Mouse (Mus musculus) kidney, embryonic 14.5 days (tissue): ENCODE data around the gene E030018B13Rik. TPM values are rescaled to one million over a fixed set of nuclear protein-coding genes. Genes with fewer than 3 reads are reported as not detected.

Experiments used
- ATAC-seq: fragments of 200-750 bp; cut with Nextera tagmentation; 2 replicates; pipeline ENCODE4 v1.8.0; 2017; ENCODE audit warnings: moderate number of reproducible peaks, mild to moderate bottlenecking, moderate TSS enrichment, moderate library complexity; ENCODE audit not compliant: low FRiP score, low TSS enrichment
- H3K27ac ChIP-seq: fragments of 300-500 bp; sonication (generic); 2 replicates; pipeline ENCODE4 v1.5.1; 2014; ENCODE audit warnings: low read depth, mild to moderate bottlenecking, low read length, moderate library complexity, mixed read lengths
- H3K27me3 ChIP-seq: fragments of 300-500 bp; sonication (generic); 2 replicates; pipeline ENCODE4 v1.6.1; 2014; ENCODE audit warnings: mild to moderate bottlenecking, low read length; ENCODE audit not compliant: control insufficient read depth, insufficient read depth
- H3K36me3 ChIP-seq: fragments of 300-500 bp; sonication (generic); 2 replicates; pipeline ENCODE4 v1.6.1; 2014; ENCODE audit warnings: low read length, mixed read lengths; ENCODE audit not compliant: control insufficient read depth, insufficient read depth
- H3K4me1 ChIP-seq: fragments of 300-500 bp; sonication (generic); 2 replicates; pipeline ENCODE4 v1.6.1; 2014; ENCODE audit warnings: low read length, mixed read lengths; ENCODE audit not compliant: control insufficient read depth, insufficient read depth
- H3K4me2 ChIP-seq: fragments of 300-500 bp; sonication (generic); replicated peaks from 2 replicates; pipeline ENCODE4 v1.6.1; 2014; ENCODE audit warnings: low read depth, mild to moderate bottlenecking, low read length
- H3K4me3 ChIP-seq: fragments of 300-500 bp; sonication (generic); 2 replicates; pipeline ENCODE4 v1.5.1; 2014; ENCODE audit warnings: mild to moderate bottlenecking, low read length
- H3K9ac ChIP-seq: fragments of 300-500 bp; sonication (generic); 2 replicates; pipeline ENCODE4 v1.6.1; 2014; ENCODE audit warnings: low read depth, mild to moderate bottlenecking, low read length, moderate library complexity
- H3K9me3 ChIP-seq: fragments of 300-500 bp; sonication (generic); 2 replicates; pipeline ENCODE4 v1.6.1; 2016; ENCODE audit warnings: low read length; ENCODE audit not compliant: control insufficient read depth
- WGBS: fragments of 180-500 bp; shearing (Covaris S2); extraction: QIAGEN DNeasy Blood & Tissue Kit; methylation state at CpG from one replicate; pipeline ENCODE4 v1.1.7; 2014; 5-methylcytosine and 5-hydroxymethylcytosine counted together
- polyA plus RNA-seq: library from polyadenylated mRNA; unstranded; fragments of >200 nt; fragmentation: Nextera tagmentation; extraction: Ambion mirVana; gene quantifications from 2 replicates; pipeline ENCODE4 v1.2.1, GENCODE M21; 2014

E030018B13Rik gene
- polyA plus RNA-seq, 1 experiment from 2014 or later = 0.35 TPM

DNA sequence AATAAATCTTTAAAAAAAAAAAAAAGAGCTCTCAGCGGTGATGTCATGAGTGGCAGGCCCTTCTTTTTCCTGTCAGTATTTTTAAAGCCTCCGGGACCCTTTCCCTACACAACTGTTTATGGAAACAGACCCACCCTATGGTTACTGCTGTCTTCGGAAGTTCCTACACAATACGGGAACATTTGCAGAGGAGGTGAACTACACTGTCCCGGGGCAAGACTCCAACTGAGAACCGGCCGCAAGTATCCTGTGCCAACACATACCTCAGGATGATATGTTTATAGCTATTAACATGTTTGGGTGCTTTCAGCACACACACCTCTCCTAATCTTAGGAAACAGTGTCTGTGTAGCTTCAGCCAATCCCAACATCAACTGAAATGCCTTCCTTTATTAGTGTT lies 31.6 kb upstream of the E030018B13Rik start:
- ATAC-seq = no peak
- Histone ChIP-seq H3K36me3 (no peaks in the 10 kb centered on the region; the same call in 1 of the 2 replicates), H3K27me3 (no peaks in the 10 kb centered on the region), H3K9me3 (no peaks in the 10 kb centered on the region), H3K4me2 (no peak overlapping the region), H3K27ac (no peak overlapping the region), H3K4me1 (0 out of 2 replicates have a peak, but pooled peaks cover 4% of the 10 kb centered on the region), H3K4me3 (no peak overlapping the region), H3K9ac (no peak overlapping the region)
- 85% methylated on average over 7 of the region's 7 CpGs for WGBS

DNA sequence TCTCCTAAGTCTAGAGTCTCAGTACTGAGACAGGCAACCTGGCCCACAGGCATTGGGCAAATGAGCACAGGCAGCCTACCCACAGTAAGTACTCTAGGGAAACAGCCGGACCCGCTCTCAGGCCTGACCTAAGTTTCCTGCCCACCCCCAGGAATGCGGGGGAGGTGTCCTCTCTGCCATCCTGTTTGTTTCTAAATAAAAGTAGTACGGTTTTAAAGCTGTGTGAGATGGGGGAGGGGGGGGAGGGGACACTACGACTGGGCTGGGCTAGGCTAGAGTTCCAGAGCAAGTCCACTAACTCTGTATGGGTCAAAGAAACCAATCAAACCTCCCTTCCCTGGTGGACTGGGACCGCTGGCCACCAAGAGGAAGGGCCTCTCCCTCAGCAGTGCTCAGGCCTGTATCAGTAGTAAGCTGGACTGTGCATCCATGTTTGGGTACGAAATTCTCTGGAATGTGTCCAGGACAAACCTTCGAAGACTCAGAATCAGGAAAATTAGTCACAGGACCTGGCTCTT lies 29.6 kb upstream of the E030018B13Rik start:
- peaks cover 7% of the 10 kb centered on the region; the same call in 1 of the 2 replicates for H3K36me3 ChIP-seq
- ATAC-seq = peak; percentile 54
- H3K9ac ChIP-seq = no peak overlapping the region
- 0 out of 2 replicates have a peak, but pooled peaks cover 4% of the 10 kb centered on the region for H3K4me1 ChIP-seq
- H3K27me3 ChIP-seq = no peaks in the 10 kb centered on the region
- H3K4me2 ChIP-seq = no peak overlapping the region
- 34% methylated on average over 8 of the region's 8 CpGs for WGBS
- H3K9me3 ChIP-seq = no peaks in the 10 kb centered on the region
- no peak overlapping the region for H3K27ac ChIP-seq
- H3K4me3 ChIP-seq = no peak overlapping the region

DNA sequence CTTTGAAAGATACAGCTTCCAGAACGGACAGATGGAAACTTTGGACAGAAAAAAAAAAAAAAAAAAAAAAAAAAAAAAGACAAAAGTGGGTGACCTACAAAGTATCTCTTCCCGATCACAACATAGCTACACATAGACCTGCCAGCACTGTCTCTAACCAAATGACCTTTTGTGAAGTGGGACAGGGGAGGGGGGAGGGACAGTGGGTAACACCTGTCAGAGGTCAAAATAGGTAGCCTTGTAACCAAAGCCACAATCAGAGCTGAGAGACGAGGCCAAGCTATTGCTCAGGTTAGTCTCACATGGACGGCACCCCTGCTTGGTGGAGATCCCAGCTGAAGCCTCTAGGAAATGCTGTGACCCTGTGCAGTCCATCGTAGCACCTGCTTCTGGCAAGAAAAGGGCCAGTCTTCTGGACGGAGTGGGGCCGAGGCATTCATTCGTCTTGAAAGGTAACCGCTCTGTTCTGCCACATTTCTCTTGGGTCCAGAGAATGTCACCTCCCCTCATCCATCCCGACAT lies 29.0 kb upstream of the E030018B13Rik start:
- 78% methylated on average over 10 of the region's 10 CpGs for WGBS
- Histone ChIP-seq H3K9ac (no peak overlapping the region), H3K9me3 (no peaks in the 10 kb centered on the region), H3K27ac (no peak overlapping the region), H3K4me2 (no peak overlapping the region), H3K4me3 (no peak overlapping the region), H3K4me1 (0 out of 2 replicates have a peak, but pooled peaks cover 4% of the 10 kb centered on the region), H3K36me3 (peaks cover 7% of the 10 kb centered on the region; the same call in 1 of the 2 replicates), H3K27me3 (no peaks in the 10 kb centered on the region)
- no peak for ATAC-seq

DNA sequence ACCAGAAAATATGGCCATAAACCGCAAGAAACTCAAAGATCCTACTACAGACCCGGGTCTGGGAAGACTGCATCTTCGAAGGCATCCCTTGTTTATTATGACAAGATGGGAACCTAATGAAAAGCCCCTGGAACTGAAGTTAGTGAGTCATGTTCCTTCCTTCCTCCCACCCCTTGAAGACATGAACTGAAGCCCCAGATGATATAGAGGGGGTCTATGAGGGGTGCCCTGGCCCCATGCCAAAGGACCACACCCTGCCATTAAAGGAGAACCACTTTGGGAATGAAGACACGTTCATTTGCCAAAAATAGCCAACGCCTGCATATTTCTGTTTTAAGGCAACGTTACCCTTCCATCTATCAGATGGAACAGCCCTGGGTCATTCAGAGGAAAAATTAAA lies 28.0 kb upstream of the E030018B13Rik start:
- H3K36me3 ChIP-seq = peaks cover 7% of the 10 kb centered on the region; the same call in 1 of the 2 replicates
- ATAC-seq = no peak
- H3K27ac ChIP-seq = no peak overlapping the region
- no peak overlapping the region for H3K4me3 ChIP-seq
- no peaks in the 10 kb centered on the region for H3K9me3 ChIP-seq
- 0 out of 2 replicates have a peak, but pooled peaks cover 4% of the 10 kb centered on the region for H3K4me1 ChIP-seq
- no peaks in the 10 kb centered on the region for H3K27me3 ChIP-seq
- WGBS = 81% methylated on average over 6 of the region's 6 CpGs
- no peak overlapping the region for H3K4me2 ChIP-seq
- no peak overlapping the region for H3K9ac ChIP-seq

DNA sequence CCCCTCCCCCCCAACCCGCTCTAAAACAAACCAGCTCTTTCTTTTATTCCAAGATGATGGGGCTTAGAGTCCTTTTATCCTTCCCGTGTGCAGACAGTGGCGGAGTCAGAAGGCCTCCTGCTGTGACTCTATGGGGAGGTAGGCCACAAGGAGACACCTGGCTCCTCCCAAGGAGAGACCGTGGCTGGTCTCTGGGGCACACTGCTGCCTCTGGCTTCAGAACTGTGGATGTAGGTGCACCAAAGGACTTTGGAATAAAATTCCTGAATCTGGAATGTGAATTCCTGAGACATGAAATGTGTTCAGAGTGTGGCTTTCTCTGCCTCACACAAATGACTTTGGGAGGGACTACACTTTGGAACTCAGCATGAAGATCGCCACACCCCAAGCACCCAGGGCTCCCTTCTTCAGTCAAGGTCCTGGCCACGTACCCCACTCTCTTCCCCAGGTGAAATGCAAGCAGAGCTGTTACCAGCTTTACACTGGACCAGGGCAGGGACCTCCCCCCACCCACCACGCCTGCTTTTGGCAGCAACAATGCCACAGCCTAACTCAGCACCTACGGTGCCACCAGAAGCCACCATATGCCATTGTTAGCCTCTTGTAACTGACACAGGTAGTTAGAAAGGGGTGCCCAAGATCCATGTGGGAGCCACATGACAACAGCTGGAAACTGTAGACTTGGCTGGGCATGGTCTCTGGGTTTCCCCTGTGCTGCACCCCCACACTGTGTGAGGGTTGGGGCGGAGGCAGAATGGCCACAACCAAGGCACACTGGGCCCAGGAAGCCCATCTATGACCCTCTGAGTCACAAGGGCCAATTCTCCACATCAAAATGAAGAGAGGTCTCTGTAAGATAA lies 27.3 kb upstream of the E030018B13Rik start:
- no peak overlapping the region for H3K9ac ChIP-seq

DNA sequence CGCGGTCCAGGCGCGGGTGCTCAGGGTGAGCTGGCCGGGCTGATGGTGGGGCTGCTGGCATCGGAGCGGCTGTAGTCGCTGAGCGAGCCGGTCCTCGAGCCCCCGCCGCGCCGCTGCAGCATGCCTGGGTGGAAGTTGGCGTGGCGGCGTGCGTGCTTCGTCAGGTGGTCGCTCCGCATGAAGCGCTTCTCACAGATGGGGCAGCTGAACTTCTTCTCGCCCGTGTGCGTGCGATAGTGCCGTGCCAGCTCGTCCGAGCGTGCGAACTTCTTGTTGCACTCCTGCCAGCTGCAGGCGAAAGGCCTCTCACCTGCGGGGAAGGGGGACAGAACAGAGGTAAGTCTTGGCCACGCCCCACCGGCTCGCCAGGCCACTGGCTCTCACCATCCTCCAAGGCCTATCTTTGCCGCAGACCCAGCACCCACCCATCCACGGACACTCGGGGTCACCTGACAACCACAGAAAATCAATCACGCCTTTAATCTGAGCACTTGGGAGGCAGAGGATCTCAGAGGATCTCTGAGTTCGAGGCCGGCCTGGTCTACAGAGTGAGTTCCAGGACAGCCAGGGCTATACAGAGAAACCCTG lies 25.1 kb upstream of the E030018B13Rik start:
- Histone ChIP-seq H3K9me3 (no peaks in the 10 kb centered on the region), H3K4me3 (no peak overlapping the region), H3K27ac (no peak overlapping the region), H3K4me1 (0 out of 2 replicates have a peak, but pooled peaks cover 6% of the 10 kb centered on the region), H3K9ac (no peak overlapping the region), H3K27me3 (no peaks in the 10 kb centered on the region), H3K36me3 (peaks cover 7% of the 10 kb centered on the region; the same call in 1 of the 2 replicates), H3K4me2 (no peak overlapping the region)
- ATAC-seq = no peak
- WGBS = 85% methylated on average over 43 of the region's 43 CpGs

More for the DNA sequence above, 27.3 kb upstream of the E030018B13Rik start:
- peaks cover 7% of the 10 kb centered on the region; the same call in 1 of the 2 replicates for H3K36me3 ChIP-seq
- no peaks in the 10 kb centered on the region for H3K27me3 ChIP-seq
- 86% methylated on average over 9 of the region's 9 CpGs for WGBS
- H3K27ac ChIP-seq = no peak overlapping the region
- no peak for ATAC-seq
- no peaks in the 10 kb centered on the region for H3K9me3 ChIP-seq
- no peak overlapping the region for H3K4me3 ChIP-seq
- no peak overlapping the region for H3K4me2 ChIP-seq
- H3K4me1 ChIP-seq = 0 out of 2 replicates have a peak, but pooled peaks cover 4% of the 10 kb centered on the region

DNA sequence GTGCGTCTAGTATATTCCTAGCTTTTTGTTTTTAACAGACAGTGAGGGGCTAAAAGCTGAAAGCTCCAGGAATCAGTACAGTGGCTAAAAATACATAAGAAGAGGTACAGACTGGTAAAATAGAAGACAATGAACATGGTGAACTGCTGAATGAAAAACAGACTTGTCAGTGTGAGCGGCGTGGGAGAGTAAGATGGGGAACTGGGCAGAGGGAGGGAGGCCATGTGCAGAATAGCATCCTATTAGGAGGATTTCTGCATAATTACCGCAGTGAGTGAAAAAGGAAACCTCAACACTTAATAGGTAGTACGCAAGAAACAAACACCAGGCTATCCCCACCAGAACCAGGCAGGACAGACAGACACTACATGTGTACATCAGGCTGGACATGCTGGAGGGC lies 23.5 kb upstream of the E030018B13Rik start:
- no peak for ATAC-seq
- Histone ChIP-seq H3K36me3 (peaks cover 7% of the 10 kb centered on the region; the same call in 1 of the 2 replicates), H3K9me3 (no peaks in the 10 kb centered on the region), H3K4me2 (no peak overlapping the region), H3K27me3 (no peaks in the 10 kb centered on the region), H3K9ac (no peak overlapping the region), H3K4me1 (peaks cover 12% of the 10 kb centered on the region), H3K27ac (no peak overlapping the region), H3K4me3 (no peak overlapping the region)
- WGBS = 97% methylated on average over 5 of the region's 5 CpGs

DNA sequence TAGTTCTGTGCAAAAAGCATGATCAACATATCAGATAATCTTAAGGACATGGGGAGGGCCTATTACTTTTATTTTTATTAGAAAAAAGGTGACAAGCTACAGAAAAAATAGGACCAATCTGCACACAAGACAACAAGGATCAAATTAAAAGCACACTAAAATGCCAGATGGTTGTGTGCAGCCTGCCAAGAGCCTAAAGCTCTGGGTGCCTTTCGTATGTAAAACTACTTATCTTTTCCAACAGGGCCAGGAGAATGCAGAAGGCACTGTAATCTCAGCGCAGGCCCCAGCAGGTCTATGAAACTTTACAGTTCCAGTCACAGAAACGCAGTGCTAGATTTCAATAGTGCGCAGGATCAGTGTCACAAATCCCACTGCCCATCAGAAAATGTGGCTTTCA lies 22.9 kb upstream of the E030018B13Rik start:
- Histone ChIP-seq H3K4me1 (peaks cover 12% of the 10 kb centered on the region), H3K36me3 (peaks cover 7% of the 10 kb centered on the region; the same call in 1 of the 2 replicates)
- 74% methylated on average over 4 of the region's 4 CpGs for WGBS

More for the DNA sequence above, 22.9 kb upstream of the E030018B13Rik start:
- no peak overlapping the region for H3K4me3 ChIP-seq
- H3K9ac ChIP-seq = no peak overlapping the region
- no peak for ATAC-seq
- H3K27me3 ChIP-seq = no peaks in the 10 kb centered on the region
- no peaks in the 10 kb centered on the region for H3K9me3 ChIP-seq
- H3K27ac ChIP-seq = no peak overlapping the region
- H3K4me2 ChIP-seq = no peak overlapping the region
